Mouse (Mus musculus) kidney, adult 2 months (tissue): Measurements from ENCODE around the gene Ugt1a9. TPM values are rescaled to one million over a fixed set of nuclear protein-coding genes. Genes with fewer than 3 reads are reported as not detected.

ENCODE experiments used
- DNase-seq: peaks from one replicate; pipeline ENCODE4 v3.0.0; 2021
- H3K27ac ChIP-seq: fragments of 200-500 bp; 2 replicates; pipeline ENCODE4 v1.5.1; 2012; ENCODE audit warnings: low read depth, low read length, control low read depth, inconsistent platforms; ENCODE audit not compliant: insufficient read depth
- H3K27me3 ChIP-seq: fragments of 200-500 bp; replicated peaks from 2 replicates; pipeline ENCODE4 v1.6.1; 2012; ENCODE audit warnings: mild to moderate bottlenecking, moderate library complexity, low read length, inconsistent platforms; ENCODE audit not compliant: control insufficient read depth, insufficient read depth
- H3K36me3 ChIP-seq: fragments of 200-500 bp; 2 replicates; pipeline ENCODE4 v1.6.1; 2012; ENCODE audit warnings: mild to moderate bottlenecking, moderate library complexity, low read length, inconsistent platforms; ENCODE audit not compliant: control insufficient read depth, insufficient read depth
- H3K4me1 ChIP-seq: fragments of 200-500 bp; 2 replicates; pipeline ENCODE4 v1.6.1; 2011; ENCODE audit warnings: low read length; ENCODE audit not compliant: control insufficient read depth, insufficient read depth
- H3K4me3 ChIP-seq: fragments of 200-500 bp; 2 replicates; pipeline ENCODE4 v1.5.1; 2011; ENCODE audit warnings: mild to moderate bottlenecking, low read depth, low read length, control low read depth; ENCODE audit not compliant: insufficient read depth
- CTCF ChIP-seq: fragments of 200-500 bp; conservative IDR thresholded peaks from 2 replicates; pipeline ENCODE4 v1.5.1; 2011; ENCODE audit warnings: low read depth, mild to moderate bottlenecking, control low read depth, low read length, moderate library complexity, mixed read lengths; ENCODE audit not compliant: insufficient read depth, insufficient read length
- POLR2A ChIP-seq: fragments of 200-500 bp; IDR thresholded peaks from one replicate; pipeline ENCODE4 v1.6.1; 2011; ENCODE audit warnings: low read depth, low read length, control low read depth
- WGBS: fragments of 180-500 bp; shearing (Covaris S2); methylation state at CpG from one replicate; pipeline ENCODE4 v1.1.7; 2018; 5-methylcytosine and 5-hydroxymethylcytosine counted together
- polyA plus RNA-seq: library from polyadenylated mRNA; depleted of rRNA; stranded (reverse); fragments of >200 nt; gene quantifications from 2 replicates; pipeline ENCODE4 v1.2.3, GENCODE M21; 2012

Ugt1a9 gene
- polyA plus RNA-seq, 1 experiment = 5.1 TPM

DNA sequence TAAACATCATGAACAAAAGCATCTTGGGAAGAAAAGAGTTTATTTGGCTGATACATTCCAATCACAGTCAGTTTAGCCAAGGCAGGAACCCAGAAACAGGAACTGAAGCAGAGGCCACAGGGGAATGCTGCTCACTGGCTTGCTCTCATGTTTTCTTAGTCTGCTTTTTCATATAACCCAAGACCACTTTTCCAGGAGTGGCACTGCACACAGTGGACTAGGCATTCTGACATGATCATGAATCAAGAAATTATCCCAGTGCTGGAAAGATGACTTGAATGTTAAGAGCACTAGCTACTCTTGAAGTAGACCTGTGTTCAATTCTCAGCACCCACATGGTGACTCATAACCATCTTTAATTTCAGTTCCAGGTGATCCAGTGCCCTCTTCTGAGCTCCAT, 155.1 kb downstream of the Ugt1a9 start:
- no peaks in the 10 kb centered on the region for H3K27me3 ChIP-seq
- no peaks in the 10 kb centered on the region for H3K4me1 ChIP-seq
- no peak for DNase-seq
- no peak overlapping the region for H3K27ac ChIP-seq
- no peak overlapping the region for H3K4me3 ChIP-seq
- H3K36me3 ChIP-seq = no peaks in the 10 kb centered on the region
- no peak for TF ChIP-seq CTCF
- TF ChIP-seq POLR2A = no peak

GRCm38 (mm10) chr1:88226670-88227379, 156.2 kb downstream of the Ugt1a9 start, which contains the start of gene Mroh2a:
Mroh2a (plus strand) TSS chr1:88226986.
- WGBS = 49% methylated on average over 5 of the region's 5 CpGs
- Histone ChIP-seq H3K4me1 (no peaks in the 10 kb centered on the region), H3K36me3 (no peaks in the 10 kb centered on the region), H3K4me3 (no peak within 1 kb of the TSS), H3K27ac (no peak within 1 kb of the TSS), H3K27me3 (no peaks in the 10 kb centered on the region)
- TF ChIP-seq POLR2A (no peak), CTCF (no peak)
- no peak for DNase-seq

DNA sequence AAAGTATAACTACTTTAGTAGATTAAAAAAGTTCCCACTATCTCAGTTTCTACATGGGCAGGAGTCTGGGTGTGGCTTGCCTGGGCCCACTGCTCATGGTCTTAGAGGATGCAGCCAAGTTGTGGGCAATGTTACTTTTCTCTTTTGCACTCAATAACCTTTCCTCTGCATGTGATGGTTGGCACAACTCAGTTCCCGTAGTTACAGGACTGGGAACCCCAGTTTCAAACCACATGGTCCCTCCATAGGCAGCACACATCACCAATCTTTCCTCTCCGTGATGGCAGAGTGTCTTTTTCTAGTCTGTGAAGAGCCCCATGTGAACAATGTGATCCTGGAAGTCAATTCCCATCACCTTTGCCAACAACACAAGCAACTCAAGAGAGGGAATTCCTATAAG, 156.9 kb downstream of the Ugt1a9 start:
- Histone ChIP-seq H3K27me3 (no peaks in the 10 kb centered on the region), H3K27ac (no peak overlapping the region), H3K4me3 (no peak overlapping the region), H3K4me1 (no peaks in the 10 kb centered on the region), H3K36me3 (no peaks in the 10 kb centered on the region)
- TF ChIP-seq CTCF = no peak
- 60% methylated on average over 2 of the region's 2 CpGs for WGBS
- DNase-seq = no peak

GRCm38 (mm10) chr1:88228121-88228520, 157.5 kb downstream of the Ugt1a9 start:
- no peaks in the 10 kb centered on the region for H3K4me1 ChIP-seq
- DNase-seq = no peak
- WGBS = 72% methylated on average over 7 of the region's 7 CpGs

GRCm38 (mm10) chr1:88229566-88229965, 159.0 kb downstream of the Ugt1a9 start:
- Histone ChIP-seq H3K27me3 (no peaks in the 10 kb centered on the region), H3K4me1 (no peaks in the 10 kb centered on the region), H3K27ac (no peak overlapping the region), H3K36me3 (no peaks in the 10 kb centered on the region), H3K4me3 (no peak overlapping the region)
- DNase-seq = no peak
- TF ChIP-seq CTCF (no peak), POLR2A (no peak)
- 75% methylated on average over 3 of the region's 3 CpGs for WGBS

More at GRCm38 (mm10) chr1:88228121-88228520, 157.5 kb downstream of the Ugt1a9 start:
- no peak for TF ChIP-seq POLR2A
- TF ChIP-seq CTCF = no peak
- Histone ChIP-seq H3K4me3 (no peak overlapping the region), H3K36me3 (no peaks in the 10 kb centered on the region), H3K27me3 (no peaks in the 10 kb centered on the region), H3K27ac (no peak overlapping the region)

- Histone ChIP-seq H3K4me1 (no peaks in the 10 kb centered on the region), H3K27ac (no peak overlapping the region), H3K27me3 (no peaks in the 10 kb centered on the region), H3K36me3 (no peaks in the 10 kb centered on the region), H3K4me3 (no peak overlapping the region)
- DNase-seq = no peak
- TF ChIP-seq POLR2A (no peak), CTCF (no peak)
- WGBS = 83% methylated on average over 5 of the region's 5 CpGs
These were observed 159.4 kb downstream of the Ugt1a9 start for GRCm38 (mm10) chr1:88229986-88230385.

- DNase-seq = no peak
- no peaks in the 10 kb centered on the region for H3K36me3 ChIP-seq
- TF ChIP-seq POLR2A (no peak), CTCF (no peak)
- no peaks in the 10 kb centered on the region for H3K4me1 ChIP-seq
- H3K27ac ChIP-seq = no peak overlapping the region
- no peak overlapping the region for H3K4me3 ChIP-seq
- WGBS = 71% methylated on average over 7 of the region's 7 CpGs
- no peaks in the 10 kb centered on the region for H3K27me3 ChIP-seq
These were observed 159.8 kb downstream of the Ugt1a9 start for GRCm38 (mm10) chr1:88230421-88230820.
